8 mouse cellular contexts compared by ENCODE assay signal in the genomic region with DNA sequence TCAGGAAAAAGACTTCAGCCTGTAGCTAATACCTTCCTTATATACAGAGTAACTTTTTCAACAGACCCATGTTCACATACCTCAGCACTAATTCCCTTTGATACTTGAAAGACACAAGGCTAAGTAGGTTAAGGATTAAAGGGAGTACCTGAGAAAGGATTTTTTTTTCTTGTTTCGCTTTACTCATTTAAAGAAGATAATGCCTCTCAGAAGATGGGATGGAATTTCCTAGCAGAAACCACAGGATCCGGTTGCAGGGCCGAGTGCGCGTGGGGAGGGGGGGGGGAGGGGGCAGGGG.
A peak's percentile ranks its signal among the peaks of the same experiment; 100 is the strongest.
DNase-seq lines count a peak whose midpoint lies in the region; ATAC-seq and TF ChIP-seq lines count a peak whose summit lies in the region.

No protein-coding gene starts in this region.

- no peaks in the 10 kb centered on the region for H3K4me1 ChIP-seq in heart, embryonic 16.5 days (ENCODE audit: control insufficient read depth, insufficient read depth, low read length)
- H3K4me1 ChIP-seq in neural tube, embryonic 12.5 days, result no peaks in the 10 kb centered on the region
- no peaks in the 10 kb centered on the region for H3K4me1 ChIP-seq in limb, embryonic 14.5 days (ENCODE audit: control insufficient read depth, insufficient read depth, low read length)

- no peaks in the 10 kb centered on the region; the same call in 1 of the 2 replicates for H3K9me3 ChIP-seq in heart, embryonic 16.5 days (replicated peaks; ENCODE audit: control insufficient read depth, low read length)
- no peaks in the 10 kb centered on the region for H3K9me3 ChIP-seq in neural tube, embryonic 12.5 days
- H3K9me3 ChIP-seq in limb, embryonic 14.5 days (ENCODE audit: control insufficient read depth, low read length), result no peaks in the 10 kb centered on the region

- H3K36me3 ChIP-seq in heart, embryonic 16.5 days (ENCODE audit: control insufficient read depth, insufficient read depth), result no peaks in the 10 kb centered on the region
- no peaks in the 10 kb centered on the region for H3K36me3 ChIP-seq in neural tube, embryonic 12.5 days
- no peaks in the 10 kb centered on the region for H3K36me3 ChIP-seq in limb, embryonic 14.5 days (ENCODE audit: control insufficient read depth, insufficient read depth, low read length)

- H3K4me2 ChIP-seq in heart, embryonic 16.5 days (ENCODE audit: low read depth, low read length), result peak overlapping the region; percentile 84
- H3K4me2 ChIP-seq in neural tube, embryonic 12.5 days (replicated peaks), result peak overlapping the region; percentile 44
- H3K4me2 ChIP-seq in limb, embryonic 14.5 days (replicated peaks; ENCODE audit: low read depth, low read length, severe bottlenecking), result peak overlapping the region; percentile 29; the same call in 1 of the 2 replicates

- WGBS in heart, embryonic 16.5 days, result 12% methylated on average over 2 of the region's 5 CpGs
- WGBS in neural tube, embryonic 12.5 days, result 60% methylated on average over 2 of the region's 5 CpGs
- WGBS in limb, embryonic 14.5 days, result 22% methylated on average over 2 of the region's 5 CpGs

- H3K27me3 ChIP-seq in heart, embryonic 16.5 days (ENCODE audit: control insufficient read depth, insufficient read depth, low read length), result no peaks in the 10 kb centered on the region
- no peaks in the 10 kb centered on the region for H3K27me3 ChIP-seq in neural tube, embryonic 12.5 days (replicated peaks)
- H3K27me3 ChIP-seq in limb, embryonic 14.5 days (ENCODE audit: control insufficient read depth, insufficient read depth, low read length), result no peaks in the 10 kb centered on the region

- ATAC-seq in heart, embryonic 16.5 days (replicated peaks; ENCODE audit: extremely low read depth, insufficient read depth, low FRiP score), result no peak
- ATAC-seq in neural tube, embryonic 12.5 days (ENCODE audit: low FRiP score, low read depth), result no peak
- no peak for ATAC-seq in limb, embryonic 14.5 days (ENCODE audit: low FRiP score, low read depth)

- no peak for DNase-seq in heart, postnatal 10 days
- no peak for DNase-seq in neural tube, embryonic 10.5 days (ENCODE audit: extremely low spot score, low spot score)
- DNase-seq in limb, embryonic 14.5 days (ENCODE audit: low spot score), result no peak
- DNase-seq in left cerebral cortex, adult 2 months (ENCODE audit: extremely low spot score in 1 of 2, low spot score in 2 of 2), result no peak
- no peak for DNase-seq in layer of hippocampus, adult 9-11 months
- DNase-seq in gastrocnemius, postnatal 4 days (ENCODE audit: low spot score in 2 of 2), result no peak

- H3K27ac ChIP-seq in heart, embryonic 16.5 days (ENCODE audit: low read length), result no peak overlapping the region
- no peak overlapping the region for H3K27ac ChIP-seq in neural tube, embryonic 12.5 days
- H3K27ac ChIP-seq in limb, embryonic 14.5 days (replicated peaks; ENCODE audit: low read depth, low read length), result no peak overlapping the region
- H3K27ac ChIP-seq in left cerebral cortex, adult 2 months, result no peak overlapping the region

- intact Hi-C loops in heart, postnatal 10 days (cut with DNase I), result no loop called here
- intact Hi-C loops in left cerebral cortex, adult 2 months (cut with DNase I), result no loop called here

- no peak overlapping the region for H3K9ac ChIP-seq in heart, embryonic 16.5 days (ENCODE audit: low read length)
- no peak overlapping the region for H3K9ac ChIP-seq in neural tube, embryonic 12.5 days
- H3K9ac ChIP-seq in limb, embryonic 14.5 days (ENCODE audit: low read depth, low read length, severe bottlenecking), result no peak overlapping the region

- TF ChIP-seq CTCF in left cerebral cortex, adult 2 months (IDR thresholded peaks at IDR 0.05), result no peak

- TF ChIP-seq POLR2A in limb, embryonic 14.5 days (IDR thresholded peaks at IDR 0.05; ENCODE audit: borderline replicate concordance, extremely low read depth, insufficient read depth, insufficient read length), result no peak

- no peak overlapping the region for H3K4me3 ChIP-seq in heart, embryonic 16.5 days (ENCODE audit: low read length)
- H3K4me3 ChIP-seq in neural tube, embryonic 12.5 days, result no peak overlapping the region
- no peak overlapping the region for H3K4me3 ChIP-seq in limb, embryonic 14.5 days (replicated peaks; ENCODE audit: low read length)
- H3K4me3 ChIP-seq in left cerebral cortex, adult 2 months, result no peak overlapping the region

Comparison
In these comparisons a context has a peak if more than half of its experiments do, and no peak if none do; other contexts are left out.
1. H3K4me2 ChIP-seq: peak in every context shown above with its lines; median percentile 84 in heart, embryonic 16.5 days; 44 in neural tube, embryonic 12.5 days; 29 in limb, embryonic 14.5 days.